Mouse (Mus musculus): ENCODE measurements around the gene Ppargc1a. TPM values are rescaled to one million over a fixed set of nuclear protein-coding genes. Genes with fewer than 3 reads are reported as not detected.

The Ppargc1a gene
- 0.71 TPM for polyA plus RNA-seq (2017; shearing (Covaris generic))

GRCm38 (mm10) chr5:51567659-51568058, at the start of gene Ppargc1a:
Ppargc1a (minus strand) TSS chr5:51567726.

Measured in effector memory CD4-positive, alpha-beta T cell, adult 5 months (primary cell).